Mouse (Mus musculus): ENCODE data around the gene Tmem45a. TPM values are rescaled to one million over a fixed set of nuclear protein-coding genes. Genes with fewer than 3 reads are reported as not detected.

The Tmem45a gene
- polyA plus RNA-seq, 1 experiment from 2014 or later = 3.1 TPM

DNA sequence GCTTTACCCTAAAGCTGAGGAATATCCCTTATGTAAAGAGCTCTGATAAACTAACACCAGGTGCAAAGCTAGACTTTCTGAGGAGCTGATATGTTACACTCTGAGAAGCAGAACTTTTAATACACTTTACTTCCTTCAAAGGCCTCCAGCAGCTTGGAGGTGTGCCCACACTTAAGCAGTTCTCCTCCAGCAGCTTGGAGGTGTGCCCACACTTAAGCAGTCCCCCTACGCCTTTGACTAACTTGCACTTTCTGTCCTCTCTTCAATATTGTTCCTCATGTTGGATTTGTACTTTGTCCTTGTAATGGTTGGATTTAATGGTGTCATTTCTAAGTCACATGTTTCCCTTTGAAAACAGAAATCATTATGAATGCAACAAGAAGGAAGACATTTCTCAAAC lies 92.2 kb downstream of the Tmem45a start:
- 83% methylated on average over 1 of the region's 1 CpGs for WGBS
- Histone ChIP-seq H3K27me3 (replicated peaks) (no peaks in the 10 kb centered on the region), H3K9ac (no peak overlapping the region), H3K27ac (no peak overlapping the region), H3K9me3 (no peaks in the 10 kb centered on the region), H3K4me1 (no peaks in the 10 kb centered on the region), H3K36me3 (replicated peaks) (no peaks in the 10 kb centered on the region), H3K4me3 (no peak overlapping the region), H3K4me2 (no peak overlapping the region)
- ATAC-seq (replicated peaks) = no peak

DNA sequence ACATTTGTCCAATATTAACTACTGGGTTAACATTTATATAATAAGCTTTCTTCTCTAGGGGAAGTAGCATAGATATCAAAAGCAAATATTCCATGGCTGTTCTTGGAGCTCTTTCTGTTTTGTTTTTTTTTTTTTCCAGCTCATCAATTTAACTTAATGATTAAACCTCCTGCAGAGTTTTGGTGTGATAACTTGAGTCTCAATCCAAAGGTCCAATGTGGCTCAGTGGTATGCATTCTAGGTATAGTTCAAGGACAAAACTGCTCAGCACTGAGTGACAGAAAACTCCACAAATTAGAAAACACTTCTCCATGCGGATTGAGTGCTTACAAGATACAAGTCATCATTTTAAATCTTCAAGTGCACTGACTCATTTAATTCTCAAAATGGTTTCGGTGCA lies 100.0 kb downstream of the Tmem45a start:
- Histone ChIP-seq H3K36me3 (replicated peaks) (no peaks in the 10 kb centered on the region), H3K4me3 (no peak overlapping the region), H3K27me3 (replicated peaks) (no peaks in the 10 kb centered on the region), H3K9me3 (no peaks in the 10 kb centered on the region), H3K4me1 (no peaks in the 10 kb centered on the region), H3K9ac (no peak overlapping the region), H3K27ac (no peak overlapping the region), H3K4me2 (no peak overlapping the region)
- no peak for ATAC-seq (replicated peaks)
- WGBS = 86% methylated on average over 2 of the region's 2 CpGs

GRCm38 (mm10) chr16:56771163-56772105 lies 114.5 kb downstream of the Tmem45a start:
- H3K9me3 ChIP-seq = no peaks in the 10 kb centered on the region
- no peak overlapping the region for H3K9ac ChIP-seq
- ATAC-seq (replicated peaks) = peak; percentile 95
- no peaks in the 10 kb centered on the region for H3K36me3 ChIP-seq (replicated peaks)
- H3K4me2 ChIP-seq = no peak overlapping the region
- no peak overlapping the region for H3K27ac ChIP-seq
- H3K4me1 ChIP-seq = no peaks in the 10 kb centered on the region
- no peaks in the 10 kb centered on the region for H3K27me3 ChIP-seq (replicated peaks)
- no peak overlapping the region for H3K4me3 ChIP-seq
- 47% methylated on average over 10 of the region's 10 CpGs for WGBS

Other genes starting within 250 kb of the Tmem45a start
- 150 and 155 TPM in 2 replicates for gene Tfg, start 168.7 kb downstream of the Tmem45a start, polyA plus RNA-seq (2015; fragmentation: Nextera tagmentation; extraction: Ambion mirVana)
- gene Adgrg7, start 90.3 kb downstream of the Tmem45a start, polyA plus RNA-seq (2015; fragmentation: Nextera tagmentation; extraction: Ambion mirVana) = not detected in 2 replicates
- gene Lnp1, start 41.9 kb upstream of the Tmem45a start, polyA plus RNA-seq (2015; fragmentation: Nextera tagmentation; extraction: Ambion mirVana) = 0.36 TPM in 1 of 2 replicates, not detected in the other
- gene Tmem45a2, start 185.2 kb upstream of the Tmem45a start, polyA plus RNA-seq (2015; fragmentation: Nextera tagmentation; extraction: Ambion mirVana) = not detected in 2 replicates
- 62.6 and 65.1 TPM in 2 replicates for gene Tomm70a, start 235.5 kb upstream of the Tmem45a start, polyA plus RNA-seq (2015; fragmentation: Nextera tagmentation; extraction: Ambion mirVana)

Data from midbrain, embryonic 15.5 days (tissue).